Mouse (Mus musculus): ENCODE data around the gene A4galt. TPM values are rescaled to one million over a fixed set of nuclear protein-coding genes. Genes with fewer than 3 reads are reported as not detected.

The A4galt gene
- total and polyA plus RNA-seq, 3 experiments = 11.2 to 23.6 (median 15.9) TPM

DNA sequence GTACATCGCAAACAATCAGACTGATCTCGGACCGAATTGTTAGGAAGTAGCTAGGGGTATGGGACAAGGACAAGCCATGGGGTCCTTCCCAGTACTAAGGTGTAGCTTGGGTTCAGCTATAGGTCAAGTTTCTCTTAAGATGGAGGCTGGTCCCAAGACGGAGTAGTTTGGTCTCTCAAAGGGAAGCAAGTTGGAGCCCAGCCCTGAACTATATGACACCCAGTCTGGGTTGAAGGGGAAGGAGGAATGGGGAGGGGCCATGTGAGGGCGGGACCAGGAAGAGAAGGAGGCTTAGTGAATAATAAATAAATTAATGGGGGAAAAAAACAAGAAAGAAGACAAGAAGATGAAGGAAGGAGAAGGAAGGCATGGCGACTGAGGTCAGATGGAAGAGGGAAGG, 71.6 kb downstream of the A4galt start:
- Histone ChIP-seq H3K27ac (ENCODE audit: insufficient read depth, low read depth) (no peak overlapping the region), H3K4me2 (ENCODE audit: insufficient read depth, low read depth, poor library complexity, severe bottlenecking) (no peak overlapping the region), H3K79me2 (replicated peaks; ENCODE audit: control insufficient read depth, extremely low read depth, insufficient read depth, poor library complexity, severe bottlenecking) (no peaks in the 10 kb centered on the region), H3K36me3 (replicated peaks in 1 of 2; ENCODE audit: control insufficient read depth in 1 of 2, insufficient read depth in 1 of 2, low read length in 1 of 2) (no peaks in the 10 kb centered on the region), H3K4me3 (replicated peaks in 1 of 3; ENCODE audit: low read depth in 2 of 3, low read length in 2 of 3, poor library complexity in 1 of 3) (no peak overlapping the region), H3K27me3 (replicated peaks) (no peaks in the 10 kb centered on the region), H3K9me3 (replicated peaks; ENCODE audit: low read length) (no peaks in the 10 kb centered on the region), H3K4me1 (ENCODE audit: control insufficient read depth in 1 of 2, insufficient read depth in 2 of 2) (0 out of 4 replicates have a peak, but pooled peaks cover 0 to 2% of the 10 kb centered on the region in 2 experiments), H3K9ac (ENCODE audit: insufficient read depth, low read depth) (no peak overlapping the region)
- dilution Hi-C loops (cut with MboI; ENCODE audit: extremely low pct_ligation_motif_present, extremely low pct_unique_long_range_greater_than_20kb, low sequenced_read_pairs) (no loop called here), in situ Hi-C loops (cut with MboI; ENCODE audit: low pct_ligation_motif_present, low pct_unique_long_range_greater_than_20kb, low sequenced_read_pairs) (no loop called here)
- TF ChIP-seq GABPA (IDR thresholded peaks at IDR 0.05; ENCODE audit: insufficient replicate concordance, low read depth, low read length) (no peak), TBP (conservative IDR thresholded peaks at IDR 0.05; ENCODE audit: low read depth, low read length) (no peak), MAZ (IDR thresholded peaks at IDR 0.05; ENCODE audit: low read depth, low read length) (no peak), RAD21 (IDR thresholded peaks at IDR 0.05; ENCODE audit: low read depth, low read length) (no peak), SIN3A (IDR thresholded peaks at IDR 0.05; ENCODE audit: low read length) (no peak), MAX (IDR thresholded peaks at IDR 0.05; ENCODE audit: low read length) (no peak), E2F4 (IDR thresholded peaks at IDR 0.05; ENCODE audit: insufficient replicate concordance, low read depth, low read length) (no peak), HCFC1 (IDR thresholded peaks at IDR 0.05; ENCODE audit: low read depth, low read length) (no peak), ZMIZ1 (IDR thresholded peaks at IDR 0.05; ENCODE audit: low read depth, low read length) (no peak), TCF12 (IDR thresholded peaks at IDR 0.05; ENCODE audit: low read depth, low read length) (no peak), CHD2 (IDR thresholded peaks at IDR 0.05; ENCODE audit: low read length) (no peak), CTCF (conservative IDR thresholded peaks at IDR 0.05 in 1 of 2, IDR thresholded peaks at IDR 0.05 in 1 of 2; ENCODE audit: low read depth in 2 of 2, low read length in 2 of 2) (no peak), CHD1 (IDR thresholded peaks at IDR 0.05; ENCODE audit: low read depth, low read length) (no peak), NELFE (IDR thresholded peaks at IDR 0.05; ENCODE audit: low read depth, low read length) (no peak), MXI1 (IDR thresholded peaks at IDR 0.05; ENCODE audit: low read depth, low read length) (no peak), UBTF (IDR thresholded peaks at IDR 0.05; ENCODE audit: low read depth, low read length) (no peak), USF1 (IDR thresholded peaks at IDR 0.05; ENCODE audit: low read depth, low read length) (no peak)
- no peak for DNase-seq (ENCODE audit: extremely low read depth)

Other genes with a start within 250 kb of the A4galt start
- gene Nfam1, start 218.5 kb downstream of the A4galt start, total RNA-seq (2012; rRNA removed) = 0.04 and 0.25 TPM in 2 replicates
- gene Nfam1, start 218.5 kb downstream of the A4galt start, total RNA-seq (2014; rRNA removed) = 0.20 and 0.23 TPM in 2 replicates
- 0.74 and 0.81 TPM in 2 replicates for gene Nfam1, start 218.5 kb downstream of the A4galt start, polyA plus RNA-seq (2012; ENCODE audit: insufficient read length, low read depth)
- 48.8 and 59.5 TPM in 2 replicates for gene Serhl, start 162.3 kb downstream of the A4galt start, total RNA-seq (2012; rRNA removed)
- 123 and 129 TPM in 2 replicates for gene Serhl, start 162.3 kb downstream of the A4galt start, total RNA-seq (2014; rRNA removed)
- gene Serhl, start 162.3 kb downstream of the A4galt start, polyA plus RNA-seq (2012; ENCODE audit: insufficient read length, low read depth) = 52.0 and 57.6 TPM in 2 replicates
- 156 and 180 TPM in 2 replicates for gene Rrp7a, start 129.0 kb downstream of the A4galt start, total RNA-seq (2012; rRNA removed)
- 111 and 126 TPM in 2 replicates for gene Rrp7a, start 129.0 kb downstream of the A4galt start, total RNA-seq (2014; rRNA removed)
- 262 and 284 TPM in 2 replicates for gene Rrp7a, start 129.0 kb downstream of the A4galt start, polyA plus RNA-seq (2012; ENCODE audit: insufficient read length, low read depth)
- 77.2 and 87.1 TPM in 2 replicates for gene Poldip3, start 102.4 kb downstream of the A4galt start, total RNA-seq (2012; rRNA removed)
- gene Poldip3, start 102.4 kb downstream of the A4galt start, total RNA-seq (2014; rRNA removed) = 78.9 and 79.3 TPM in 2 replicates
- gene Poldip3, start 102.4 kb downstream of the A4galt start, polyA plus RNA-seq (2012; ENCODE audit: insufficient read length, low read depth) = 70.0 and 77.0 TPM in 2 replicates
- gene Cyb5r3, start 79.2 kb downstream of the A4galt start, total RNA-seq (2012; rRNA removed) = 54.3 and 59.1 TPM in 2 replicates
- 30.1 and 35.7 TPM in 2 replicates for gene Cyb5r3, start 79.2 kb downstream of the A4galt start, total RNA-seq (2014; rRNA removed)
- 92.7 and 102 TPM in 2 replicates for gene Cyb5r3, start 79.2 kb downstream of the A4galt start, polyA plus RNA-seq (2012; ENCODE audit: insufficient read length, low read depth)
- 21.7 and 23.7 TPM in 2 replicates for gene Arfgap3, start 98.5 kb upstream of the A4galt start, total RNA-seq (2012; rRNA removed)
- gene Arfgap3, start 98.5 kb upstream of the A4galt start, total RNA-seq (2014; rRNA removed) = 17.9 and 20.3 TPM in 2 replicates
- gene Arfgap3, start 98.5 kb upstream of the A4galt start, polyA plus RNA-seq (2012; ENCODE audit: insufficient read length, low read depth) = 11.0 and 13.8 TPM in 2 replicates
- gene Pacsin2, start 212.8 kb upstream of the A4galt start, total RNA-seq (2012; rRNA removed) = 47.9 and 48.4 TPM in 2 replicates
- gene Pacsin2, start 212.8 kb upstream of the A4galt start, total RNA-seq (2014; rRNA removed) = 53.6 and 53.7 TPM in 2 replicates
- gene Pacsin2, start 212.8 kb upstream of the A4galt start, polyA plus RNA-seq (2012; ENCODE audit: insufficient read length, low read depth) = 85.5 and 99.3 TPM in 2 replicates

Data from CH12.LX (cell line).